Mouse (Mus musculus) myocyte (in vitro differentiated cells): ENCODE measurements around the gene Slc12a8.

Experiments
- CEBPB ChIP-seq: IDR thresholded peaks from 2 replicates; pipeline ENCODE4 v1.6.1; 2011; ENCODE audit warnings: mild to moderate bottlenecking, moderate library complexity; ENCODE audit not compliant: poor library complexity, insufficient read depth, severe bottlenecking
- E2F4 ChIP-seq: IDR thresholded peaks from one replicate; pipeline ENCODE4 v1.6.1; 2011; ENCODE audit warnings: mild to moderate bottlenecking, control low read depth, moderate library complexity; ENCODE audit not compliant: insufficient read depth
- MAX ChIP-seq: IDR thresholded peaks from one replicate; pipeline ENCODE4 v1.6.1; 2011; ENCODE audit warnings: low read depth, mild to moderate bottlenecking, control low read depth
- MYOD1 ChIP-seq, 3 experiments: IDR thresholded peaks; one replicate each; pipeline ENCODE4 v1.6.1; 2011; ENCODE audit warnings: control low read depth in 2 of 3, low read depth in 2 of 3, mild to moderate bottlenecking in 2 of 3, moderate library complexity in 1 of 3; ENCODE audit not compliant: insufficient read length in 2 of 3, control insufficient read depth in 1 of 3
- MYOG ChIP-seq, 3 experiments: IDR thresholded peaks; one replicate each; pipeline ENCODE4 v1.6.1; 2011; ENCODE audit warnings: control low read depth in 2 of 3, low read depth in 2 of 3, mild to moderate bottlenecking in 2 of 3; ENCODE audit not compliant: insufficient read length in 2 of 3, control insufficient read depth in 1 of 3, insufficient read depth in 1 of 3
- POLR2A ChIP-seq: IDR thresholded peaks from one replicate; pipeline ENCODE4 v1.6.1; 2011; ENCODE audit warnings: low read depth, mild to moderate bottlenecking, control low read depth, moderate library complexity; ENCODE audit not compliant: insufficient read length
- POLR2AphosphoS2 ChIP-seq: IDR thresholded peaks from one replicate; pipeline ENCODE4 v1.6.1; 2011; ENCODE audit warnings: low read depth, control low read depth; ENCODE audit not compliant: insufficient read length
- REST ChIP-seq: IDR thresholded peaks from one replicate; pipeline ENCODE4 v1.6.1; 2011; ENCODE audit warnings: mild to moderate bottlenecking, control low read depth, moderate library complexity; ENCODE audit not compliant: insufficient read depth, insufficient read length
- TCF12 ChIP-seq: IDR thresholded peaks from one replicate; pipeline ENCODE4 v1.6.1; 2011; ENCODE audit warnings: mild to moderate bottlenecking, control low read depth; ENCODE audit not compliant: poor library complexity, insufficient read depth, severe bottlenecking
- TCF3 ChIP-seq: IDR thresholded peaks from one replicate; pipeline ENCODE4 v1.6.1; 2011; ENCODE audit warnings: low read depth, control low read depth; ENCODE audit not compliant: insufficient read length
- USF1 ChIP-seq: IDR thresholded peaks from one replicate; pipeline ENCODE4 v1.6.1; 2011; ENCODE audit warnings: low read depth, mild to moderate bottlenecking, control low read depth, moderate library complexity

DNA sequence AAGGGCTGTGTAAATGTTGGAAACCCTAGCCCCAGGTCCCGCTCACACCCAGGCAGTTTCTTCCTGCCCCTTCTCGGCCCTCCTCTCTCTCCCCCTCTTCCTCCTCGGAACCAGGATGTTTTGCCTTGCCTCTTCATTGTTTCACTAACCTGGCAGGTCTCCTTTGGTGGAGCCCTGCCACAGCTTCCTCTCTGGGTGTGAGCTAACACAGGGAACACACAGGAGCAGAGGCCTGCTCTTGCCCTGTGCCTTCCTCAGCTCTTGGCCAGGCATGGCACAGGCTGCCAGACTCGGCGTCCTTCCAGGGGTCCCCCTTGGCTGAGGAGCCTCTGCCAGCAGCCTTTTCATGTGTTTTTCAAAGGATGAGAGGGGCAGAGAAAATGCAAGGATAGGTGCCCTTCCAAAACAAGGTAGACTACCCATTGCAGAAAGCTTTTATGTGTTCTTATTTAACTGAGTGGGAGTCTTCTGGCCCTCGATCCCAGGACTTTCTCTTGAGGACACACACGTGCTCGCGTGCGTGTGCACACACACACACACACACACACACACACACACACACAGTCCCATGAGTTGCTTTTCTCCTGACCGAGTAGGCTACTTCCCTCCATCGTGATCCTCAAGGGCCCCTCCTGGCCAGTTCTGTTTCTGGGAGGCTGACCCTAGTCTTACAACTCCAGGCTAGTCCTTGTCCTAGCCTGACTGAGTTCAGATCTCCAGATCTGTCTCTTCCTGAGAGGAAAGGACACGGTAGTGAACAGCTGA, 179.9 kb downstream of the Slc12a8 start:
- TF ChIP-seq MAX (no peak), POLR2A (no peak), CEBPB (no peak), USF1 (no peak), TCF12 (no peak), POLR2AphosphoS2 (no peak), TCF3 (no peak), MYOD1 (IDR thresholded peaks at IDR 0.05; ENCODE audit: control insufficient read depth in 1 of 3, insufficient read length in 2 of 3, low read depth in 2 of 3) (no peak), E2F4 (no peak), MYOG (IDR thresholded peaks at IDR 0.05; ENCODE audit: control insufficient read depth in 1 of 3, insufficient read depth in 1 of 3, insufficient read length in 2 of 3, low read depth in 2 of 3) (no peak), REST (no peak)
